Mouse (Mus musculus) midbrain, embryonic 13.5 days (tissue): ENCODE results near the gene Smg9. TPM values are rescaled to one million over a fixed set of nuclear protein-coding genes. Genes with fewer than 3 reads are reported as not detected.
"Not testable (repeated sequence)": the region's sequence is repeated elsewhere in the genome, so short reads cannot be mapped to it uniquely, and the experiment has no call there.

Experiments
- ATAC-seq: fragments of 200-750 bp; cut with Nextera tagmentation; 2 replicates; pipeline ENCODE4 v1.8.0; 2017; ENCODE audit warnings: mild to moderate bottlenecking, moderate TSS enrichment, moderate library complexity
- H3K27ac ChIP-seq: fragments of 300-500 bp; sonication (generic); 2 replicates; pipeline ENCODE4 v1.5.1; 2015; ENCODE audit warnings: inconsistent platforms, mild to moderate bottlenecking, moderate library complexity
- H3K27me3 ChIP-seq: fragments of 300-500 bp; sonication (generic); 2 replicates; pipeline ENCODE4 v1.6.1; 2015; ENCODE audit warnings: mild to moderate bottlenecking, inconsistent platforms
- H3K36me3 ChIP-seq: fragments of 300-500 bp; sonication (generic); 2 replicates; pipeline ENCODE4 v1.6.1; 2015; ENCODE audit warnings: mild to moderate bottlenecking, inconsistent platforms
- H3K4me1 ChIP-seq: fragments of 300-500 bp; sonication (generic); replicated peaks from 2 replicates; pipeline ENCODE4 v1.6.1; 2015; ENCODE audit warnings: inconsistent platforms
- H3K4me2 ChIP-seq: fragments of 300-500 bp; sonication (generic); replicated peaks from 2 replicates; pipeline ENCODE4 v1.6.1; 2015; ENCODE audit warnings: moderate library complexity, mild to moderate bottlenecking, inconsistent platforms
- H3K4me3 ChIP-seq: fragments of 300-500 bp; sonication (generic); replicated peaks from 2 replicates; pipeline ENCODE4 v1.5.1; 2015; ENCODE audit warnings: mild to moderate bottlenecking, inconsistent platforms
- H3K9ac ChIP-seq: fragments of 300-500 bp; sonication (generic); replicated peaks from 2 replicates; pipeline ENCODE4 v1.6.1; 2015; ENCODE audit warnings: mild to moderate bottlenecking, inconsistent platforms
- H3K9me3 ChIP-seq: fragments of 300-500 bp; sonication (generic); 2 replicates; pipeline ENCODE4 v1.6.1; 2016; ENCODE audit warnings: mild to moderate bottlenecking, inconsistent platforms
- WGBS: fragments of 180-500 bp; shearing (Covaris S2); methylation state at CpG from one replicate; pipeline ENCODE4 v1.1.7; 2015; 5-methylcytosine and 5-hydroxymethylcytosine counted together
- polyA plus RNA-seq: library from polyadenylated mRNA; unstranded; fragments of >200 nt; fragmentation: Nextera tagmentation; extraction: Ambion mirVana; gene quantifications from 2 replicates; pipeline ENCODE4 v1.2.1, GENCODE M21; 2015

Smg9 gene
- polyA plus RNA-seq, 1 experiment from 2014 or later, result 32.9 TPM

DNA sequence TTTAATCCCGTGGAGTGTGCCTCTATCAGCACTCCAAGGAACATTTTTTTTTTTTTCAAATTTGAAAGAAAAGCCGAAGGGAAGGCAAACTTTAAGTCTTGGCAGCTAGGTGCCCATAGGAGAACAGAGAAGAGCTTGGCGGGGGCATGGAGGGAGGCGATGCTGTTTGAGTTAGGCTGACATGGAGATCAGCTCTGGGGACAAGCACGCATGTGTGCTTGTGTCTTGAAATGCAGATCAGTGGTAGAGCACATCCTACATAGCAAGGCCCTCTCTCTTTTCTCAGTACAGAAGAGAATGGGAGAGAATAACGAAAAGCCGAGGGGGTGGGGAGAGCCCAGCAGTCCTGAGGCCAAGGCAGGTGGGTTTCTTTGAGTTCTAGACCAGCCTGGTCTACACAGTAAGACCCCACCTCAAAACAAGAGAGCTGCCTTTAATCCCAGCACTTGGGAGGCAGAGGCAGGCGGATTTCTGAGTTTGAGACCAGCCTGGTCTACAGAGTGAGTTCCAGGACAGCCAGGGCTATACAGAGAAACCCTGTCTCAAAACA, 980 bp upstream of the Smg9 start:
- Histone ChIP-seq H3K9me3 (no peaks in the 10 kb centered on the region), H3K4me1 (peaks cover 11% of the 10 kb centered on the region), H3K27me3 (no peaks in the 10 kb centered on the region), H3K4me2 (no peak overlapping the region; the same call in 1 of the 2 replicates), H3K27ac (no peak overlapping the region), H3K4me3 (no peak overlapping the region), H3K36me3 (peaks cover 15% of the 10 kb centered on the region), H3K9ac (no peak overlapping the region)
- no peak for ATAC-seq
- 95% methylated on average over 8 of the region's 8 CpGs for WGBS

DNA sequence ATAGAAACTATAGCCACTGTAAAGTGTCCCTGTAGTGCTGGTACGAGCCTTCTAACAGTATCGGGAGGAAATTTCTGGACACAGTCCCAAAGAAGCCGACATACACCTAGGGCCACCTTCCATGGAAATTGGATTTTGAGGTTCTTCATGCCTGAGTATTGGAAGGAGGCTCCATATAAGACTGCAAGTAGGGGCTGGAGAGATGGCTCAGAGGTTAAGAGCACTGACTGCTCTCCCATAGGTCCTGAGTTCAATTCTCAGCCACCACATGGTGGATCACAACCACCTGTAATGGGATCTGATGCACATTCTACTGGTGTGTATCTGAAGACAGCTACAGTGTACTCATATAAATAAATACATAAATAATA, 648 bp downstream of the Smg9 start:
- H3K9ac ChIP-seq, result peak overlapping the region; percentile 74
- H3K4me2 ChIP-seq, result peak overlapping the region; percentile 59
- no peak for ATAC-seq
- H3K27me3 ChIP-seq, result no peaks in the 10 kb centered on the region
- peak overlapping the region; percentile 62 for H3K4me3 ChIP-seq
- H3K9me3 ChIP-seq, result no peaks in the 10 kb centered on the region
- WGBS, result 18% methylated on average over 3 of the region's 3 CpGs
- H3K36me3 ChIP-seq, result peaks cover 31% of the 10 kb centered on the region
- peak overlapping the region; percentile 98 for H3K27ac ChIP-seq
- H3K4me1 ChIP-seq, result peaks cover 11% of the 10 kb centered on the region

DNA sequence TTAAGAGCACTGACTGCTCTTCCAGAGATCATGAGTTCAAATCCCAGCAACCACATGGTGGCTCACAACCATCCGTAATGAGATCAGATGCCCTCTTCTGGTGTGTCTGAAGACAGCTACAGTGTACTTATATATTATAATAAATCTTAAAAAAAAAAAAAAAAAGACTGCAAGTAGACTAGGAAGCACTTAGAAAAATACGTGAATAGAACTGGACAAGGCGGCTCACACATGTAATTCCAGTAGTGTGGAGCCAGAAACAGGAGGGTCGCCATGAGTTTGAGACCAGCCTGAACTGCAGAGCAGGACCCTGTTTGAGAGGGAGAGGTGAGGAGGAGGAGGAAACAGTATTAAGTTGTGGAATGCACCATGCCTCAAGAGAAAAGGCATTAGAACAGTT, 1.1 kb downstream of the Smg9 start:
- peak overlapping the region; percentile 59 for H3K4me2 ChIP-seq
- H3K4me1 ChIP-seq, result peaks cover 11% of the 10 kb centered on the region
- 93% methylated on average over 4 of the region's 4 CpGs for WGBS
- H3K36me3 ChIP-seq, result peaks cover 35% of the 10 kb centered on the region
- not testable (repeated sequence) for H3K9ac ChIP-seq, H3K9me3 ChIP-seq, ATAC-seq, H3K27me3 ChIP-seq, H3K27ac ChIP-seq
- peak overlapping the region; percentile 62 for H3K4me3 ChIP-seq

DNA sequence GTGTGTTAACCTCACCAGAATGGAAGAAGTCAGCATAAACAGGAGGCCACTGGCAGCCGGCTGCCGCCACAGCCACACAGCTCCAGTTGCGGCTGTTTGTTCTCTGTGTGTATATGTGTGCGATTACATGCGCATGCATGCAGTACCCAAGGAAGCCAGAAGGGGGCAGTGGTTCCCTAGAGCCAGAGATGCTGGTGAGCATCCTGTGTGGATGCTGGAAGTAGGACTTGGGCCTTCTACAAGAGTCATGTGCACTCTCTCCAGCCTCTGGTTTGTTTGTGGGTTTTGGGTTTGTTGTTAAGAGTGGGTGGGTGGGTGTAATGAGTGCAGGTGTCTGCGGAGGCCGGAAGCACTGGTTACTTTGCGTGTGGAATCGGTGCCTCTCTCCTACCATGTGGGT, 3.4 kb downstream of the Smg9 start:
- Histone ChIP-seq H3K9ac (no peak overlapping the region), H3K4me2 (no peak overlapping the region), H3K9me3 (no peaks in the 10 kb centered on the region), H3K4me3 (no peak overlapping the region), H3K4me1 (peaks cover 19% of the 10 kb centered on the region), H3K36me3 (peaks cover 53% of the 10 kb centered on the region), H3K27me3 (no peaks in the 10 kb centered on the region), H3K27ac (no peak overlapping the region)
- WGBS, result 98% methylated on average over 9 of the region's 9 CpGs
- ATAC-seq, result no peak

DNA sequence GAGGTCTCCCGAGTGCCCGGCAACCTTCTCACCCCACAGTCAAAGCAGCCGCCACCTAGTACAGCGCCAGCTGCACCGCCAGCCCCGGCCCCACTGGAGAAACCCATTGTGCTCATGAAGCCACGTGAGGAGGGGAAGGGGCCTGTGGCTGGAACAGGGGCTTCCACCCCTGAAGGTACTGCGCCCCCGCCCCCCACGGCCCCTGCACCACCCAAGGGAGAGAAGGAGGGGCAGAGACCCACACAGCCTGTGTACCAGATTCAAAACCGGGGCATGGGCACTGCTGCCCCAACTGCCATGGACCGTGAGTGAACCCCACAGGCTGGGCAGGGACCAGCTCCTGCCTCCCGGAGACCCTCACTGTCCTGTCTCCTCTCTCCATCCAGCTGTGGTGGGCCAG, 6.2 kb downstream of the Smg9 start:
- WGBS, result 93% methylated on average over 13 of the region's 13 CpGs
- H3K36me3 ChIP-seq, result peaks cover 68% of the 10 kb centered on the region
- no peak overlapping the region for H3K4me3 ChIP-seq
- H3K27ac ChIP-seq, result no peak overlapping the region
- H3K4me2 ChIP-seq, result no peak overlapping the region
- H3K27me3 ChIP-seq, result no peaks in the 10 kb centered on the region
- peaks cover 14% of the 10 kb centered on the region for H3K4me1 ChIP-seq
- H3K9me3 ChIP-seq, result no peaks in the 10 kb centered on the region
- ATAC-seq, result no peak
- H3K9ac ChIP-seq, result no peak overlapping the region

DNA sequence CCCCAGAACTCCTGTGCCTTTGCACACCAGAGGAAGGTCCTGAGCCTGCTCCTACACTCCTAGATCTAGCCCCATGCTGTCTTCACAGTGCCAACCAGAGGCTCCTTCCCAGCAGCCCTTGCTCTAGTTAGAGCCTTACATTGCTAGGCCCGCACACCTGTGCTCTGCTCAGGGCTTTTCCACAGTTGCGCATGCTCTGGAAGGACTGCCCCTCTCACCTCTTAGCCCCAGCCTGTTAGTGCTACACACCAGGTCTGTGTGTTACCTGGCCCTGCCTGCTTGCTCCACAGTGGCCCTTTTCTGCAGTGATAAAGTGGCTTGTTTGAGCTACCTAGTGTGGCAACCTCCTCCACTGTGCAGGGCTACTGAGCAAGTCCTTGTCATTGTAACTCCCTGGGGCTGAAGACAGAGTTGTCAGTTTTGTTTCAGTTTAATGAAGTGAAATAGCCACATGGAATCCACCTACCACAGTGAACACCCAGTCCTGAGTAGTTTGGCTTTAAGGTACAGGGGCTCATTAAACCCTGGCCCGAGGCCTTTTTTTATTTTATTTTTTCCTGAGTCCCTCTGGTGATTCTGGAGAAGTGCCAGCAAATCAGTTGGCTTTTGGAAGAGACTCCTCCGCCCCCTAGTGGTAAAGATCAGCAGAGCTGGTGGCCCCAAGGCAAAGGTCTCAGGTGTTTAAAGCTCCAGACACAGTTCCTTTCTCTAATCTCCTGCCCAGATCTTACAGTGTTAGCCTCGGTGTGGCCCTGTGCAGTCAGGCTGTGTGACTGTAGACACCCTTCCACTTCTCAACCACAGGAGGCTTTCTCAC, 7.3 kb downstream of the Smg9 start:
- Histone ChIP-seq H3K27me3 (no peaks in the 10 kb centered on the region), H3K4me1 (peaks cover 8% of the 10 kb centered on the region; the same call in 1 of the 2 replicates), H3K9me3 (no peaks in the 10 kb centered on the region), H3K9ac (no peak overlapping the region), H3K4me2 (no peak overlapping the region), H3K4me3 (no peak overlapping the region), H3K36me3 (peaks cover 68% of the 10 kb centered on the region), H3K27ac (no peak overlapping the region)
- 49% methylated on average over 5 of the region's 5 CpGs for WGBS
- peak; percentile 64 for ATAC-seq

DNA sequence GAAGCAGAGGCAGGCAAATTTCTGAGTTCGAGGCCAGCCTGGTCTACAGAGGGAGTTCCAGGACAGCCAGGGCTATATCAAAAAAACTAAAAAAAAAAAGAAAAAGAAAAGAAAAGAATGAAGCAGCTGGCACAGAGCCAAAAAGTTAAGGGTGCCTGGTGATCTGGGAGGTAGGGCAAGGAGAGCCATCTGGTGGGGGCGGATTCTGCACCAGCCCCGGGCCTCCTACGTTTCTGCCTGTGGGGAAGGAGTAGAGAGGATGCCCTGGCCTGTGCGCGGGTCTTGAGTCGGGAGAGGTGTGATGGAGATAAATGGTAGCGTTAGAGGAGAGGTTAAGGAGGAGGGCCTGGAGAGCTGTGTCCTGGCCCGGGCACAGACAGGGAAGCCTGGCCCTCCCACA, 8.8 kb downstream of the Smg9 start:
- Histone ChIP-seq H3K36me3 (peaks cover 64% of the 10 kb centered on the region), H3K27ac (no peak overlapping the region), H3K9me3 (no peaks in the 10 kb centered on the region), H3K27me3 (no peaks in the 10 kb centered on the region), H3K9ac (no peak overlapping the region), H3K4me2 (no peak overlapping the region), H3K4me3 (no peak overlapping the region), H3K4me1 (peaks cover 8% of the 10 kb centered on the region; the same call in 1 of the 2 replicates)
- ATAC-seq, result no peak
- WGBS, result 94% methylated on average over 9 of the region's 9 CpGs

DNA sequence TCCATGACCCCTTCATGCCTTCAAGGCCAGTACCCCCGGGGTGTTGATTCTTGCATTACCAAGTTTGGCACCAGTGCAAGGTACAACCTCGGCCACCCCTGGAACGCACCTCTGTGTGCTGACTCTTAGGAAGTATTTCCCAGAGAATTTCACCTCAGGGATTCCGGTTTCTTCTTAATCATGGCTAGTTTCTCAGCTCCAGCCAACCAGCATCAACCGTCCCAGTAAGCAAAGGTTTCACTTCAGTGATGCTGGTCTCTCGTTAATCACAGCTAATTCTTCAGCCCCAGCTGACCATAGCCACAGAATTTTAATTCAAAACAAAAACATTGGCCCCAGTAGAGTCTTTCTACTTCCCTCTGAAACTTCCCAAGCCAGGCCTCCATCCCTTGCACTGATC, 10.7 kb downstream of the Smg9 start:
- no peak for ATAC-seq
- peaks cover 51% of the 10 kb centered on the region for H3K36me3 ChIP-seq
- WGBS, result 95% methylated on average over 6 of the region's 6 CpGs

DNA sequence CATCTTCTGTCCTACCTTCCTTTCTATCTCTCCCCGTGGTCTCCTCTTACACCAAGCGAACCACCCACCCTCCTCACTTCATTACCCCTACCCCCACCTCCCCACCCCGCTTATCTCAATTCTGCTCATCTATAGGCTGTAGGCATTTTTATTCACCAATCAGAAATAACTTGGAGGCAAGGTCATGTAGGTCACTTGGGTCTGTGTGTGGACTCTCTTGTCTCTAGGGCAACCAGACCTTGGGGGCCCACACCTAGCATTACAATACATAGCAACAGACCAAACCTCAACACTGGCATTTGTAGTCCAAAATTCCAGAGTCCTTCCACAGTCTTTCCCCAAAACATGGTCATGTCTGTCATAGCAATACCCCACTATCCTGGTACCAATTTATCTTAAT, 11.4 kb downstream of the Smg9 start:
- H3K27ac ChIP-seq, result no peak overlapping the region

More for the DNA sequence above, 10.7 kb downstream of the Smg9 start:
- Histone ChIP-seq H3K27me3 (no peaks in the 10 kb centered on the region), H3K27ac (no peak overlapping the region), H3K9me3 (no peaks in the 10 kb centered on the region), H3K4me1 (peaks cover 8% of the 10 kb centered on the region; the same call in 1 of the 2 replicates), H3K4me3 (no peak overlapping the region), H3K4me2 (no peak overlapping the region), H3K9ac (no peak overlapping the region)

DNA sequence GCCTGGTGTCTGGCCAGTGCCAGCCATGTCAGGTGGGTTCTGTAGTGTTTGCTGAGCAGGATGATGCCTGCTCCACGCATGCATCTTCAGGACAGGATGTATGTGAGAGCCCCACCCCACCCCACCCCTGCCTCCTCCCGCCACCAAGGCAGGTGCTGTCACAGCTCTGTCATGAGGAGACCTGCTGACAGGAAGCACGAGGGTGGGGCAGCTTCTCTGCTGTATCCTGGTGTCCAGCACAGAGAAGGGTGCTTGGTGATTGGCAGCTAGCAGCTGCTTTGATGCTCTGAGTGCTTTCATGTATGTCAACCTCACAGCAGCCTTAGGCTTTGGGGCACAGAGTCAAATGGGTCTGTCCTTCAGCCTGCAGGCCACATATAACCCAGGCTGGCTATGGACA, 14.2 kb downstream of the Smg9 start:
- H3K27ac ChIP-seq, result no peak overlapping the region
- H3K9ac ChIP-seq, result no peak overlapping the region
- no peaks in the 10 kb centered on the region for H3K9me3 ChIP-seq
- H3K4me2 ChIP-seq, result no peak overlapping the region
- 88% methylated on average over 3 of the region's 3 CpGs for WGBS
- ATAC-seq, result no peak
- H3K4me1 ChIP-seq, result 0 out of 2 replicates have a peak, but pooled peaks cover 6% of the 10 kb centered on the region
- H3K4me3 ChIP-seq, result no peak overlapping the region
- H3K36me3 ChIP-seq, result peaks cover 43% of the 10 kb centered on the region
- no peaks in the 10 kb centered on the region for H3K27me3 ChIP-seq

More for the DNA sequence above, 11.4 kb downstream of the Smg9 start:
- Histone ChIP-seq H3K9ac (no peak overlapping the region), H3K4me3 (no peak overlapping the region), H3K27me3 (no peaks in the 10 kb centered on the region), H3K9me3 (no peaks in the 10 kb centered on the region), H3K4me2 (no peak overlapping the region), H3K36me3 (peaks cover 49% of the 10 kb centered on the region), H3K4me1 (peaks cover 8% of the 10 kb centered on the region; the same call in 1 of the 2 replicates)
- 81% methylated on average over 3 of the region's 3 CpGs for WGBS
- no peak for ATAC-seq

DNA sequence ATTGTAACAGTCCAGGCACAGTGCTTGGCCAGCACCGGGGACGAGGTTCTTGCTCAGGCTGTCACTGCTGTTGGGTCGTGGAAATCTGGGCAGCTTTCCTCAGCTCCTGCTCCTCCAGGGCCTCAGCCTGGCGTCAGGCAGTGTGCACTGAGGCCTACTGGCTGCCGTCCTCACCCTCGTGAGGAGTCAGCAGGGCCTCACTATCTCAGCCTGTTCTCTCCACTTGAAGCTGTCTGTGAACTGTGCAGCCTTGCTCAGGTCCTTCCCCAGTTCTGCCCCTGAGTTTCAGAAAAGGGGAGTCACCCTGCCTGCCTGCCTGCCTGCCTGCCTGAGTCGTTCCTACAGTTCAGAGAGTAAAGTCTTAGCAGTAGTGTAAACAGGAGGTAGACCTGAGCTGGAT, 15.8 kb downstream of the Smg9 start:
- Histone ChIP-seq H3K9ac (no peak overlapping the region), H3K36me3 (peaks cover 35% of the 10 kb centered on the region), H3K27ac (no peak overlapping the region), H3K4me3 (no peak overlapping the region), H3K27me3 (no peaks in the 10 kb centered on the region), H3K9me3 (no peaks in the 10 kb centered on the region), H3K4me1 (peaks cover 19% of the 10 kb centered on the region), H3K4me2 (no peak overlapping the region)
- WGBS, result 86% methylated on average over 7 of the region's 7 CpGs
- ATAC-seq, result no peak

DNA sequence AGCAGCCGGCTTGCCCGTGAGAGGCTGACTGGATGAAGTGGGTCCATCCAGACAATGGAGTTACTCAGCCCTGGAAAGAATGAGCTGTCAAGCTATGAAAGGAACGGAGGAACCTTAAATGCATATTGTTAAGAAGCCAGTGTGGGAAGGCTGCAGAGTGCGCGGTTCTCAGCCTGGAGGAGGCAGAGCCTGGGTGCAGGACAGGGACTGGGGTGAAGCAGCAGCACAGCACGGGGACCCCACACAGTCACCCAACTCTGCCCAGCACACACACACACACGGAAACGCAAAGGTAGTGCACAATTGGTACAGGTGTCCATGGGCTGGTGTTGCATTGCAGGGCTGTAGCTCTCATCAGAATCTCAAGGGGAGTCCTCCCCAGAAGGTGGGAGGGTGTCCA, 20.2 kb downstream of the Smg9 start:
- no peak for ATAC-seq
- no peak overlapping the region for H3K27ac ChIP-seq
- H3K27me3 ChIP-seq, result no peaks in the 10 kb centered on the region
- H3K4me1 ChIP-seq, result peaks cover 32% of the 10 kb centered on the region
- WGBS, result 36% methylated on average over 8 of the region's 8 CpGs
- no peak overlapping the region for H3K4me3 ChIP-seq
- H3K9ac ChIP-seq, result peak overlapping the region; percentile 48; the same call in 1 of the 2 replicates
- H3K36me3 ChIP-seq, result peaks cover 59% of the 10 kb centered on the region
- no peak overlapping the region for H3K4me2 ChIP-seq
- no peaks in the 10 kb centered on the region for H3K9me3 ChIP-seq
